Mouse (Mus musculus): Measurements from ENCODE around the gene Exph5. TPM values are rescaled to one million over a fixed set of nuclear protein-coding genes. Genes with fewer than 3 reads are reported as not detected.

The Exph5 gene
- polyA plus RNA-seq (2014; fragmentation: Nextera tagmentation; extraction: Ambion mirVana), result 0.31 and 0.46 TPM in 2 replicates

DNA sequence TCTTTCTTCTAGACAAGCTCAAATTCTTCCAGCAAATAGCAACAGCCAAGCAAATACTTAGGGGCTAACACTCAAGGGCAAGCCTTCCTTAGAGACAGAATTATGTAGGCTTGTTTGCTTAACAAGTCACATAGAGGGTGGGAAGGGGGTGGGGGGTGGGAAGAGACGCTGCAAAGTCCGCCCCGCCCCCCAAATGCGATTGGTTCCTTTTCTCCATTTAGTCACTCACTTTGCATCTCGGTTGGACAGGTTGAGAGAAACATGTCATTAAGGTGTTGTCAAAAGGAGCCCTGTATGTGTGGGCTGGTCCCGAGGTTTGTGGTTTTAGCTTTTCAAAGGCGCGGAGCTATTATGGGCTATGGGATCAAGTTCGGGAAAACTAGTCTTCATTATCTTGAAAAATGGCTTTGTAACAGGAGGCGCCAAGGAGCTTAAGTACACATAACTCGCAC is at the start of gene Exph5:
Gene Exph5, plus strand, starts transcription at position 402 of the 452 bp plus-strand sequence.
- no peaks in the 10 kb centered on the region for H3K36me3 ChIP-seq (ENCODE audit: control insufficient read depth, insufficient read depth, low read length)
- H3K27me3 ChIP-seq (ENCODE audit: control insufficient read depth, insufficient read depth, low read length), result peaks cover 14% of the 10 kb centered on the region
- H3K9ac ChIP-seq (ENCODE audit: low read depth, low read length), result no peak within 1 kb of the TSS
- peak within 1 kb of the TSS; percentile 90 for H3K4me2 ChIP-seq
- H3K9me3 ChIP-seq (replicated peaks; ENCODE audit: control insufficient read depth, low read length), result no peaks in the 10 kb centered on the region
- no peak within 1 kb of the TSS for H3K27ac ChIP-seq (ENCODE audit: low read depth, low read length)
- no peak for ATAC-seq (replicated peaks; ENCODE audit: insufficient number of reproducible peaks, low FRiP score, low TSS enrichment)
- under 1% methylated on average over 11 of the region's 11 CpGs for WGBS (ENCODE audit: insufficient replicate concordance)
- H3K4me1 ChIP-seq (ENCODE audit: control insufficient read depth, insufficient read depth, low read length), result no peaks in the 10 kb centered on the region
- peak within 1 kb of the TSS; percentile 46 for H3K4me3 ChIP-seq (ENCODE audit: low read depth, low read length)

DNA sequence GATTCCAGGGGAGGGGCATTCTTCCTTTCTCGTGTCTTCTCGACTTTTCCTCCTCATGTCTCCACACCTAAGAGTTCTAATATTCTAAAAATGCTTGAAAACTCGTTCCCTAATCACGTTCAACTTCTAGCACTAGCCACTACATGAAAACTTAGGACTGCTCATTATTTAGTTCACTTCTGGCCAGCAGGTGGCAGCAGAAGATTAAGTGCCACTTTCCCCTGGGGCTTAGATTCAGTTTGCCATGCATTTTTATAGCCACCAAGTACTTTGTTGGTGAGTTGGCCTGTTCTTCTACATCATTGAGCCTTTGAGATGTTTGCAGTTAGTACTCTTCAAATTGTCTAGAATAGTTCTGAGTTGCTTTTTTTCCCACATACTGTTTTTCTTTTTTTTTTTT is 47.1 kb upstream of the Exph5 start:
- H3K27ac ChIP-seq (ENCODE audit: low read depth, low read length), result no peak overlapping the region
- no peak overlapping the region for H3K4me3 ChIP-seq (ENCODE audit: low read depth, low read length)
- ATAC-seq (replicated peaks; ENCODE audit: insufficient number of reproducible peaks, low FRiP score, low TSS enrichment), result no peak
- no peak overlapping the region for H3K4me2 ChIP-seq
- H3K36me3 ChIP-seq (ENCODE audit: control insufficient read depth, insufficient read depth, low read length), result no peaks in the 10 kb centered on the region
- WGBS (ENCODE audit: insufficient replicate concordance), result 8% methylated on average over 4 of the region's 4 CpGs
- H3K27me3 ChIP-seq (ENCODE audit: control insufficient read depth, insufficient read depth, low read length), result no peaks in the 10 kb centered on the region
- no peaks in the 10 kb centered on the region for H3K4me1 ChIP-seq (ENCODE audit: control insufficient read depth, insufficient read depth, low read length)
- H3K9me3 ChIP-seq (replicated peaks; ENCODE audit: control insufficient read depth, low read length), result no peaks in the 10 kb centered on the region
- no peak overlapping the region for H3K9ac ChIP-seq (ENCODE audit: low read depth, low read length)

DNA sequence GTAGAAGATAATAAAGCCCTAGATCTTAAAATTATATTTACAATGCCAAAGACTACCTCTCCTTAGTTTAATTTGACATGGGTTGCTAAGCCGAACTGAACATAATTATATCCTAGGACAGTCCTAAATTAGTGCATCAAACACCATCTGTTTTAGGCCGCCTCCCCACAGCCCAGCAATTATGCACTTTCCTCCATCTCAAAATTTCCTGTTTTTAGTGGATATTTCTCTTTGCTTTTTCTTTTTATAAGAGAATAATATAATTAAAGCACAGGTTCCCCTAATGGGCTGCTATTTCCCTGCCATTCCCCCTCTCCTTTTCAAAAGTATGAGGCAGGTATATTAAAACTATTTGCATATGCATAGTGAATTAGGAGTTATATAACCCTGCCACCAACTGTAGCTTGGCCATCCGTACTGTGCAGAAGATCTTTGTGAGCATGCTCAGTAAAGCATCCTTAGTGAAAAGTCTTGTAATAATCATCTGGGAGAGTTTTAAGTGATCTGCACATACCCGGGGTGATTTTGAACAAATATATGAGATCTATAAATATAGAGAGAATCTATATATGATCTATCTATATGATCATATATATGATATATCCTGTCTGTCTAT is 44.7 kb upstream of the Exph5 start:
- Histone ChIP-seq H3K36me3 (ENCODE audit: control insufficient read depth, insufficient read depth, low read length) (no peaks in the 10 kb centered on the region), H3K4me2 (no peak overlapping the region), H3K27me3 (ENCODE audit: control insufficient read depth, insufficient read depth, low read length) (no peaks in the 10 kb centered on the region), H3K4me1 (ENCODE audit: control insufficient read depth, insufficient read depth, low read length) (no peaks in the 10 kb centered on the region), H3K27ac (ENCODE audit: low read depth, low read length) (no peak overlapping the region), H3K9ac (ENCODE audit: low read depth, low read length) (no peak overlapping the region), H3K4me3 (ENCODE audit: low read depth, low read length) (no peak overlapping the region), H3K9me3 (replicated peaks; ENCODE audit: control insufficient read depth, low read length) (no peaks in the 10 kb centered on the region)
- WGBS (ENCODE audit: insufficient replicate concordance), result 72% methylated on average over 4 of the region's 4 CpGs
- no peak for ATAC-seq (replicated peaks; ENCODE audit: insufficient number of reproducible peaks, low FRiP score, low TSS enrichment)

DNA sequence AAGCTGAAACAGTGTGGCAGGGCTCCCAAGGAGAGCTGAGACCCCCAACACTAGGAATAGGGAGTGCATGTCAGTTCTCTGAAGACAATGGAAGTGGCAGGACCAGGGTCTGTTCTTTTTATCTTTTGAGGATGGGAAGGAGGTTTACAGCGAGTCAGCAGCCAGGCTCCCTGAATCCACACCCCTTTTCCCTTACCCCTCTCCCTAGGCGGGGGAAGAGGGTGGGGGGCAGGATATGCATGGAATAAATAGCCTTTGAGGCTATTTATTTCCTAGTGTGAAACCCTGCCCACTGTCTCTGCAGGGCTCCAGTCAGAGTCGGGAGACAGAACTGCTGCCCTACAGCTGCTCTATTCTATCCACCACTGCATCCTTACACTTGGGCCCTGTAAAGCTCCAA is 43.7 kb upstream of the Exph5 start:
- Histone ChIP-seq H3K4me1 (ENCODE audit: control insufficient read depth, insufficient read depth, low read length) (no peaks in the 10 kb centered on the region), H3K27me3 (ENCODE audit: control insufficient read depth, insufficient read depth, low read length) (no peaks in the 10 kb centered on the region), H3K36me3 (ENCODE audit: control insufficient read depth, insufficient read depth, low read length) (no peaks in the 10 kb centered on the region), H3K4me2 (no peak overlapping the region), H3K27ac (ENCODE audit: low read depth, low read length) (no peak overlapping the region), H3K9me3 (replicated peaks; ENCODE audit: control insufficient read depth, low read length) (no peaks in the 10 kb centered on the region), H3K9ac (ENCODE audit: low read depth, low read length) (no peak overlapping the region), H3K4me3 (ENCODE audit: low read depth, low read length) (no peak overlapping the region)
- no peak; the same call in 1 of the 2 replicates for ATAC-seq (replicated peaks; ENCODE audit: insufficient number of reproducible peaks, low FRiP score, low TSS enrichment)
- 4% methylated on average over 3 of the region's 3 CpGs for WGBS (ENCODE audit: insufficient replicate concordance)

DNA sequence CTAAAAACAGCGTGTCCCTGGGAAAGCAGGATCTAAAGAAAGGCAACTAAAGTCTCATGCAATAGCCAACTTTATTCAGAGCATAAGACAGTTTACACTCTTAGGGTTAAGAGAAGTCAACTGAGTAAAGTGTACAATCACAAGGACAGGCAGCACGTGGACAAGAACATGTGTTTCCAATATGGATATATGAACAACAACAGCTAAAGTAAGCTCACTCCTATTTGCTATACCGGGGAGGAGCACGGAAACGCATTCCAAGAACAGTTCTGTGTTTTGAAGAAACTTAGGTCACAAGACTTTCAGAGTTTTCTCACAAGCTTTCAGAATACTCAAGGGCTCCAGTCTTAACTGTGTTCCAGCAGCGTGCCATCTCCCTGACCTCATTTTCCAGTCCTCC is 43.3 kb upstream of the Exph5 start:
- Histone ChIP-seq H3K27me3 (ENCODE audit: control insufficient read depth, insufficient read depth, low read length) (no peaks in the 10 kb centered on the region), H3K4me1 (ENCODE audit: control insufficient read depth, insufficient read depth, low read length) (no peaks in the 10 kb centered on the region), H3K36me3 (ENCODE audit: control insufficient read depth, insufficient read depth, low read length) (no peaks in the 10 kb centered on the region), H3K9me3 (replicated peaks; ENCODE audit: control insufficient read depth, low read length) (no peaks in the 10 kb centered on the region), H3K4me3 (ENCODE audit: low read depth, low read length) (no peak overlapping the region), H3K4me2 (no peak overlapping the region), H3K27ac (ENCODE audit: low read depth, low read length) (no peak overlapping the region), H3K9ac (ENCODE audit: low read depth, low read length) (no peak overlapping the region)
- WGBS (ENCODE audit: insufficient replicate concordance), result 38% methylated on average over 6 of the region's 6 CpGs
- no peak for ATAC-seq (replicated peaks; ENCODE audit: insufficient number of reproducible peaks, low FRiP score, low TSS enrichment)

DNA sequence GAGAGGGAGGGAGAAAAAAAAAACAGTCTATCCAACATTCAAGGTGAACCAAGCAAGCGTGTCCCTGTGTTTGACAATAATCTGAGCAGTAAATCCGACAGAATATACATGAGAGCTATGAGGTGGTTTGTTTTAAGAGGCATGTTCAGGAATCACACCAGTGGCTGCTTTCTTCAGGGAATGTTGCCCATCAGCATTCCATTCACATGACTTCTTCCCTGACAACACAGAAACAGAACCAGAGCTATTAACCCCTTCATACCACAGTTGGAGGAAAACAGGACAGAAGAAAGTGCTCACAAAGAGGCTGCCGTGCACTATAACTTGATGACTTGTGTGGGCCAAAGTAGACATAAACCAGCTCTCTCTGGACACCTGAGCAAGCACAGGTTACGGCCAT is 37.1 kb upstream of the Exph5 start:
- WGBS (ENCODE audit: insufficient replicate concordance), result 46% methylated on average over 4 of the region's 4 CpGs
- no peak for ATAC-seq (replicated peaks; ENCODE audit: insufficient number of reproducible peaks, low FRiP score, low TSS enrichment)
- Histone ChIP-seq H3K4me3 (ENCODE audit: low read depth, low read length) (no peak overlapping the region), H3K27ac (ENCODE audit: low read depth, low read length) (no peak overlapping the region), H3K4me2 (no peak overlapping the region), H3K36me3 (ENCODE audit: control insufficient read depth, insufficient read depth, low read length) (no peaks in the 10 kb centered on the region), H3K4me1 (ENCODE audit: control insufficient read depth, insufficient read depth, low read length) (no peaks in the 10 kb centered on the region), H3K9ac (ENCODE audit: low read depth, low read length) (no peak overlapping the region), H3K9me3 (replicated peaks; ENCODE audit: control insufficient read depth, low read length) (no peaks in the 10 kb centered on the region), H3K27me3 (ENCODE audit: control insufficient read depth, insufficient read depth, low read length) (no peaks in the 10 kb centered on the region)

DNA sequence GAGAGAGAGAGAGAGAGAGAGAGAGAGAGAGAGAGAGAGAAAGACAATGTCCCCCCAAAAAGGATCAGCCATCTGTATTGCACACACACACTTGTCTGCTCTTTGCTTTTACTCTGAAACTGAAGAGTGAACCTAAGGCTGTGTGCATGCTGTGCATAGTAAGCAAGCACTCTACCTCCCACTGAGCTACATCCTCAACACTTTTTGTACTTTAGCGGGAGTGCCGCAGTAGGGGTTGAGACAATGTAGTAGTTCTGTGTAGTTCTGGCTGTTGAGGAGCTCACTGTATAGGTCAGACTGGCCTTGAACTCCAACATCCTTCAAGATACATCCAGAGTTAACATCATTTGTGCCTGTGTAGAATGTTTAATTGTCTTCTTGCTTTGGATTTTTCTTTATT is 35.9 kb upstream of the Exph5 start:
- Histone ChIP-seq H3K36me3 (ENCODE audit: control insufficient read depth, insufficient read depth, low read length) (no peaks in the 10 kb centered on the region), H3K4me3 (ENCODE audit: low read depth, low read length) (no peak overlapping the region), H3K9me3 (replicated peaks; ENCODE audit: control insufficient read depth, low read length) (no peaks in the 10 kb centered on the region), H3K4me2 (no peak overlapping the region), H3K27ac (ENCODE audit: low read depth, low read length) (no peak overlapping the region), H3K9ac (ENCODE audit: low read depth, low read length) (no peak overlapping the region), H3K27me3 (ENCODE audit: control insufficient read depth, insufficient read depth, low read length) (no peaks in the 10 kb centered on the region), H3K4me1 (ENCODE audit: control insufficient read depth, insufficient read depth, low read length) (no peaks in the 10 kb centered on the region)
- WGBS (ENCODE audit: insufficient replicate concordance), result 76% methylated on average over 2 of the region's 2 CpGs
- no peak for ATAC-seq (replicated peaks; ENCODE audit: insufficient number of reproducible peaks, low FRiP score, low TSS enrichment)

DNA sequence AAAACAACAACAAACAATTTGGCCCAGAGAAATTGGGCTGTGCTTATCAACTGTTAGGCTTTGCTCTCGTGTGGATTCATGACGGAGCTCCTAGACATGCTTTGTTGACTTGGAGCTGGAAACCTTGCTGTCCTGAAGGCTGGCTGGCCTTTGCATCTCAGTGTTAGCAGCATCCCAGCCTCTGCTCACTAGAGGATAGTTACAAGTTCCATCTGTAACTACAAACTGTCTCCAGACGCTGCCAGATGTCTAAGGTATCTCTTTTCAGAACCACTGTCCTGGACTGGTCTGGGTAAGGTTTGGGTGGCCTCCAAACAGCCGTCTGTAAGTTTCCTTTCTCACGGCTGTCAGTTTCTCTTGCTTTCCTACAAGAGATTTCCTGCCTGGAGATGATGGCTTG is 33.4 kb upstream of the Exph5 start:
- 43% methylated on average over 5 of the region's 5 CpGs for WGBS (ENCODE audit: insufficient replicate concordance)
- ATAC-seq (replicated peaks; ENCODE audit: insufficient number of reproducible peaks, low FRiP score, low TSS enrichment), result no peak
- Histone ChIP-seq H3K27me3 (ENCODE audit: control insufficient read depth, insufficient read depth, low read length) (no peaks in the 10 kb centered on the region), H3K4me2 (no peak overlapping the region), H3K9ac (ENCODE audit: low read depth, low read length) (no peak overlapping the region), H3K4me3 (ENCODE audit: low read depth, low read length) (no peak overlapping the region), H3K36me3 (ENCODE audit: control insufficient read depth, insufficient read depth, low read length) (no peaks in the 10 kb centered on the region), H3K27ac (ENCODE audit: low read depth, low read length) (no peak overlapping the region), H3K4me1 (ENCODE audit: control insufficient read depth, insufficient read depth, low read length) (no peaks in the 10 kb centered on the region), H3K9me3 (replicated peaks; ENCODE audit: control insufficient read depth, low read length) (no peaks in the 10 kb centered on the region)

DNA sequence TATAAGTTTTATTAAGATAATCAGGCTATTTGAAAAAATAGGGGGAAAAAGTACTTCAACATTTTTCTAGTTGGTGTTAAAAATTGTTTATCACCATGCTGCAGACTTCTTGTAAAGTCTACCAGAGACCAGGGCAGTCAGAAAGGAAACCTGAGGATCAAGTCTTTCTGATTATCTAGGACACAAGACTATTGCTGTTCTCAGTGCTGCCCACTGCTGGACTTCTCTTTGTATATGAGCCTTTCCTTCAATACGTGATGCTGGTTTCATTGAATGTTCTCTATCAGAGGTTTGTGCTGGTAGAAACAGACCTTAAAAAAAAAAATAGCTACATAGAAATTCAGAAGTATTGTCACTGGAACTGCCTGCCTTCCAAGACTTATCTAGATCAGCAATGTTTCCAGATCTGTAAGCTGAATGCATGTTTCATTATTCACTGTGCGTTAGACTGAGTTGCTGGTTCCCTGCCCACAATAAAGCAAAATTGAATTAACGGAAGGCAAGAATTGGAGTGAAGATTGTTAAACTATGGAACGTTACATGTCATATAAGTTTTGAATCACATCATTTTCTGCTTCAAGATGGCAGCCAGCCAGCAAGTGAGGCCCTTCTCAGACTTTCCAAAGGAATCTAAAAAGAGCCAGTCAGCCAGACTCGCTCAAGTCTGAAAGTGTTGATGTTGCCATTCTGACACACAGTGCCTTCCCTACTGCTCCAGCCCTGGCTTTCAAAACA is 32.6 kb upstream of the Exph5 start:
- Histone ChIP-seq H3K4me3 (ENCODE audit: low read depth, low read length) (no peak overlapping the region), H3K27ac (ENCODE audit: low read depth, low read length) (no peak overlapping the region), H3K9ac (ENCODE audit: low read depth, low read length) (no peak overlapping the region), H3K9me3 (replicated peaks; ENCODE audit: control insufficient read depth, low read length) (no peaks in the 10 kb centered on the region), H3K4me2 (no peak overlapping the region), H3K27me3 (ENCODE audit: control insufficient read depth, insufficient read depth, low read length) (no peaks in the 10 kb centered on the region), H3K36me3 (ENCODE audit: control insufficient read depth, insufficient read depth, low read length) (no peaks in the 10 kb centered on the region), H3K4me1 (ENCODE audit: control insufficient read depth, insufficient read depth, low read length) (no peaks in the 10 kb centered on the region)
- WGBS (ENCODE audit: insufficient replicate concordance), result 70% methylated on average over 5 of the region's 5 CpGs
- no peak for ATAC-seq (replicated peaks; ENCODE audit: insufficient number of reproducible peaks, low FRiP score, low TSS enrichment)

All from heart, embryonic 11.5 days (tissue).